Mouse (Mus musculus) testis, adult 2 months (tissue): ENCODE data around the gene Gm10310.
"Not testable (repeated sequence)": the region's sequence is repeated elsewhere in the genome, so short reads cannot be mapped to it uniquely, and the experiment has no call there.

Experiments used
- CTCF ChIP-seq: fragments of 200-500 bp; IDR thresholded peaks from 2 replicates; pipeline ENCODE4 v1.5.1; 2012; ENCODE audit warnings: low read depth, mild to moderate bottlenecking, inconsistent platforms, low read length, moderate library complexity; ENCODE audit not compliant: control insufficient read depth, insufficient read depth, insufficient replicate concordance
- POLR2A ChIP-seq: fragments of 200-500 bp; IDR thresholded peaks from 2 replicates; pipeline ENCODE4 v1.6.1; 2012; ENCODE audit warnings: low read depth, mild to moderate bottlenecking, inconsistent platforms, low read length, moderate library complexity; ENCODE audit not compliant: control insufficient read depth

DNA sequence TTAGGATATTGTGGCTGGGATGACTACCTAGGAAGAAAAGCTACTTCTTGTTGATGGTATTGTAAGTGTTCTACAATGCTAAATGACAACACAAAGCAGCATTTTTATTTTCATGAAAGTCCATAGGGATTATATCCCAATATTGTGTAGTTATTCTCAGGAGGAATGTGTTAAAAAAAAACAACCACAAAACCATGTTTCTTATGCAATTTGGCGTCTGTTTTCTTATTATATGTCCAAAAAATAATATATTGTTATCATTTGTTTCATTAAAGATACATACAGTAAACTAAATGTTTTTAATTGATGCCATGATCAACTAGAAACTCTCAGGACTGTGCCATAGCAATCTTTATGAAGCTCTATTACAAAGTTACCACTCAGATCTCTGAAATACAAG, at the start of gene Gm10310:
- TF ChIP-seq POLR2A, CTCF: not testable (repeated sequence)
